Mouse (Mus musculus) lung, postnatal 0 days (tissue): Measurements from ENCODE around the gene Nid1. TPM values are rescaled to one million over a fixed set of nuclear protein-coding genes. Genes with fewer than 3 reads are reported as not detected.
"Not testable (repeated sequence)": the region's sequence is repeated elsewhere in the genome, so short reads cannot be mapped to it uniquely, and the experiment has no call there.

Source experiments
- ATAC-seq: fragments of 200-750 bp; cut with Nextera tagmentation; 2 replicates; pipeline ENCODE4 v1.8.0; 2017; ENCODE audit warnings: moderate library complexity
- DNase-seq: peaks from one replicate; pipeline ENCODE4 v3.0.0-alpha.2; 2016; ENCODE audit warnings: low spot score
- H3K27ac ChIP-seq: fragments of 300-500 bp; sonication (generic); 2 replicates; pipeline ENCODE4 v1.5.1; 2014; ENCODE audit warnings: antibody characterized with exemption, mild to moderate bottlenecking, low read length, mixed read lengths
- H3K27me3 ChIP-seq: fragments of 300-500 bp; sonication (generic); replicated peaks from 2 replicates; pipeline ENCODE4 v1.6.1; 2014; ENCODE audit warnings: low read length, mixed read lengths; ENCODE audit not compliant: insufficient read depth
- H3K36me3 ChIP-seq: fragments of 300-500 bp; sonication (generic); 2 replicates; pipeline ENCODE4 v1.6.1; 2014; ENCODE audit warnings: low read length, mixed read lengths; ENCODE audit not compliant: insufficient read depth
- H3K4me1 ChIP-seq: fragments of 300-500 bp; sonication (generic); 2 replicates; pipeline ENCODE4 v1.6.1; 2014; ENCODE audit warnings: antibody characterized with exemption, low read depth, low read length, mixed read lengths; ENCODE audit not compliant: insufficient read depth
- H3K4me2 ChIP-seq: fragments of 300-500 bp; sonication (generic); replicated peaks from 2 replicates; pipeline ENCODE4 v1.6.1; 2014; ENCODE audit warnings: low read depth, mild to moderate bottlenecking, low read length, moderate library complexity, mixed read lengths
- H3K4me3 ChIP-seq: fragments of 300-500 bp; sonication (generic); 2 replicates; pipeline ENCODE4 v1.5.1; 2014; ENCODE audit warnings: low read depth, low read length
- H3K9ac ChIP-seq: fragments of 300-500 bp; sonication (generic); replicated peaks from 2 replicates; pipeline ENCODE4 v1.6.1; 2014; ENCODE audit warnings: low read depth, mild to moderate bottlenecking
- H3K9me3 ChIP-seq: fragments of 300-500 bp; sonication (generic); 2 replicates; pipeline ENCODE4 v1.6.1; 2016; ENCODE audit warnings: low read length, mixed read lengths
- CTCF ChIP-seq: IDR thresholded peaks from 2 replicates; pipeline ENCODE4 v1.5.1; 2016; ENCODE audit warnings: antibody characterized with exemption, mild to moderate bottlenecking
- EP300 ChIP-seq: IDR thresholded peaks from 2 replicates; pipeline ENCODE4 v1.6.1; 2016; ENCODE audit warnings: antibody characterized with exemption, mild to moderate bottlenecking, control low read depth
- WGBS: fragments of 180-500 bp; shearing (Covaris S2); extraction: QIAGEN DNeasy Blood & Tissue Kit; methylation state at CpG from one replicate; pipeline ENCODE4 v1.1.7; 2014; 5-methylcytosine and 5-hydroxymethylcytosine counted together
- polyA plus RNA-seq: library from polyadenylated mRNA; unstranded; fragments of >200 nt; fragmentation: Nextera tagmentation; extraction: Ambion mirVana; gene quantifications from 2 replicates; pipeline ENCODE4 v1.2.1, GENCODE M21; 2015

Nid1 gene
- polyA plus RNA-seq, 1 experiment from 2014 or later, result 87.5 TPM

GRCm38 (mm10) chr13:13543073-13543472 is 105.7 kb downstream of the Nid1 start:
- H3K4me2 ChIP-seq, H3K27me3 ChIP-seq, DNase-seq, H3K4me1 ChIP-seq, H3K27ac ChIP-seq, ATAC-seq, H3K36me3 ChIP-seq, H3K9me3 ChIP-seq, H3K4me3 ChIP-seq, H3K9ac ChIP-seq: not testable (repeated sequence)
- 93% methylated on average over 10 of the region's 10 CpGs for WGBS
- TF ChIP-seq CTCF, result peak; percentile 51

- 52% methylated on average over 3 of the region's 3 CpGs for WGBS
- peaks cover 7% of the 10 kb centered on the region; the same call in 1 of the 2 replicates for H3K4me1 ChIP-seq
These were observed 109.4 kb downstream of the Nid1 start for GRCm38 (mm10) chr13:13546792-13547191.

GRCm38 (mm10) chr13:13547889-13548288 is 110.5 kb downstream of the Nid1 start:
- Histone ChIP-seq H3K4me2 (no peak overlapping the region), H3K9ac (no peak overlapping the region), H3K4me1 (peaks cover 7% of the 10 kb centered on the region; the same call in 1 of the 2 replicates), H3K27ac (no peak overlapping the region), H3K4me3 (no peak overlapping the region), H3K27me3 (no peaks in the 10 kb centered on the region), H3K36me3 (no peaks in the 10 kb centered on the region), H3K9me3 (no peaks in the 10 kb centered on the region)
- TF ChIP-seq EP300 (no peak), CTCF (no peak)
- DNase-seq, result no peak
- WGBS, result 87% methylated on average over 4 of the region's 4 CpGs
- ATAC-seq, result no peak

More at GRCm38 (mm10) chr13:13546792-13547191, 109.4 kb downstream of the Nid1 start:
- Histone ChIP-seq H3K27me3 (no peaks in the 10 kb centered on the region), H3K4me2 (no peak overlapping the region), H3K36me3 (no peaks in the 10 kb centered on the region), H3K9ac (no peak overlapping the region), H3K9me3 (no peaks in the 10 kb centered on the region), H3K4me3 (no peak overlapping the region), H3K27ac (no peak overlapping the region)
- TF ChIP-seq EP300 (peak; percentile 74), CTCF (no peak)
- peak; percentile 24 for DNase-seq
- peak; percentile 50 for ATAC-seq

GRCm38 (mm10) chr13:13548431-13549190 is 111.3 kb downstream of the Nid1 start:
- no peak for ATAC-seq
- Histone ChIP-seq H3K4me3 (no peak overlapping the region), H3K9me3 (no peaks in the 10 kb centered on the region), H3K27me3 (no peaks in the 10 kb centered on the region), H3K9ac (no peak overlapping the region), H3K36me3 (no peaks in the 10 kb centered on the region), H3K4me2 (no peak overlapping the region), H3K4me1 (peaks cover 7% of the 10 kb centered on the region; the same call in 1 of the 2 replicates), H3K27ac (no peak overlapping the region)
- TF ChIP-seq EP300 (no peak), CTCF (no peak)
- 71% methylated on average over 6 of the region's 6 CpGs for WGBS
- no peak for DNase-seq

GRCm38 (mm10) chr13:13549687-13550660 is 112.6 kb downstream of the Nid1 start:
- H3K9ac ChIP-seq, result no peak overlapping the region
- TF ChIP-seq CTCF (no peak), EP300 (no peak)
- WGBS, result 43% methylated on average over 9 of the region's 9 CpGs
- peaks cover 7% of the 10 kb centered on the region; the same call in 1 of the 2 replicates for H3K4me1 ChIP-seq
- H3K4me3 ChIP-seq, result no peak overlapping the region
- H3K27ac ChIP-seq, result no peak overlapping the region
- no peaks in the 10 kb centered on the region for H3K36me3 ChIP-seq
- no peaks in the 10 kb centered on the region for H3K9me3 ChIP-seq
- peak; percentile 66 for ATAC-seq
- H3K4me2 ChIP-seq, result no peak overlapping the region
- no peaks in the 10 kb centered on the region for H3K27me3 ChIP-seq
- DNase-seq, result peak; percentile 46

GRCm38 (mm10) chr13:13552020-13552419 is 114.7 kb downstream of the Nid1 start:
- Histone ChIP-seq H3K4me1 (peaks cover 7% of the 10 kb centered on the region; the same call in 1 of the 2 replicates), H3K27me3 (no peaks in the 10 kb centered on the region), H3K27ac (no peak overlapping the region), H3K4me3 (no peak overlapping the region), H3K9ac (no peak overlapping the region), H3K9me3 (no peaks in the 10 kb centered on the region), H3K4me2 (no peak overlapping the region), H3K36me3 (no peaks in the 10 kb centered on the region)
- TF ChIP-seq EP300, result no peak
- no peak for TF ChIP-seq CTCF
- DNase-seq (no peak), ATAC-seq (peak; percentile 28; the same call in 1 of the 2 replicates)
- WGBS, result 47% methylated on average over 3 of the region's 3 CpGs
